Mouse (Mus musculus) frontal cortex, postnatal 25 days (tissue): ENCODE measurements around the gene Arhgap10.

ENCODE experiments used
- DNase-seq, 2 experiments: peaks; one replicate each; pipeline ENCODE4 v3.0.0; 2022; ENCODE audit warnings: low spot score in 2 of 2

Gene Arhgap10

GRCm38 (mm10) chr8:77406846-77407245, 110.9 kb downstream of the Arhgap10 start:
- DNase-seq = no peak

- no peak for DNase-seq
These were observed 111.3 kb downstream of the Arhgap10 start for GRCm38 (mm10) chr8:77406444-77406843.

GRCm38 (mm10) chr8:77404017-77404416, 113.7 kb downstream of the Arhgap10 start:
- DNase-seq = no peak

- no peak for DNase-seq
These were observed 115.8 kb downstream of the Arhgap10 start for GRCm38 (mm10) chr8:77401934-77402333.

GRCm38 (mm10) chr8:77401140-77401539, 116.6 kb downstream of the Arhgap10 start:
- DNase-seq = no peak

GRCm38 (mm10) chr8:77384080-77384479, 133.7 kb downstream of the Arhgap10 start:
- no peak for DNase-seq

GRCm38 (mm10) chr8:77383671-77384070, 134.1 kb downstream of the Arhgap10 start:
- DNase-seq = no peak

- no peak for DNase-seq
These were observed 136.9 kb downstream of the Arhgap10 start for GRCm38 (mm10) chr8:77380844-77381243.

GRCm38 (mm10) chr8:77379300-77379699, 138.5 kb downstream of the Arhgap10 start:
- DNase-seq = no peak

GRCm38 (mm10) chr8:77376451-77376853, 141.3 kb downstream of the Arhgap10 start:
- peak in 1 of 2 experiments; percentile 38 for DNase-seq

GRCm38 (mm10) chr8:77375999-77376398, 141.8 kb downstream of the Arhgap10 start:
- DNase-seq = no peak

GRCm38 (mm10) chr8:77371006-77371405, 146.7 kb downstream of the Arhgap10 start:
- no peak for DNase-seq

GRCm38 (mm10) chr8:77370308-77370707, 147.4 kb downstream of the Arhgap10 start:
- no peak for DNase-seq

GRCm38 (mm10) chr8:77369671-77370070, 148.1 kb downstream of the Arhgap10 start:
- no peak for DNase-seq

GRCm38 (mm10) chr8:77367091-77367490, 150.7 kb downstream of the Arhgap10 start:
- DNase-seq = no peak

GRCm38 (mm10) chr8:77366446-77366845, 151.3 kb downstream of the Arhgap10 start:
- no peak for DNase-seq

- DNase-seq = no peak
These were observed 151.8 kb downstream of the Arhgap10 start for GRCm38 (mm10) chr8:77365990-77366389.

- peak in 1 of 2 experiments; percentile 17 for DNase-seq
These were observed 153.3 kb downstream of the Arhgap10 start for GRCm38 (mm10) chr8:77364472-77364871.

- no peak for DNase-seq
These were observed 156.9 kb downstream of the Arhgap10 start for GRCm38 (mm10) chr8:77360853-77361252.

GRCm38 (mm10) chr8:77360423-77360822, 157.3 kb downstream of the Arhgap10 start:
- no peak for DNase-seq

GRCm38 (mm10) chr8:77357126-77357525, 160.6 kb downstream of the Arhgap10 start:
- no peak for DNase-seq

GRCm38 (mm10) chr8:77355344-77355743, 162.4 kb downstream of the Arhgap10 start:
- DNase-seq = no peak

- no peak for DNase-seq
These were observed 163.6 kb downstream of the Arhgap10 start for GRCm38 (mm10) chr8:77354189-77354588.

- no peak for DNase-seq
These were observed 166.4 kb downstream of the Arhgap10 start for GRCm38 (mm10) chr8:77351177-77351860.
